Mouse (Mus musculus) C2C12 (cell line): ENCODE data around the gene C1rb.

Experiments
- CTCF ChIP-seq: IDR thresholded peaks from one replicate; pipeline ENCODE4 v1.5.1; 2011; ENCODE audit not compliant: control insufficient read depth, insufficient read depth, insufficient read length
- MAX ChIP-seq: IDR thresholded peaks from one replicate; pipeline ENCODE4 v1.6.1; 2011; ENCODE audit warnings: mild to moderate bottlenecking, control low read depth
- MYOD1 ChIP-seq: IDR thresholded peaks from one replicate; pipeline ENCODE4 v1.6.1; 2011; ENCODE audit warnings: low read depth; ENCODE audit not compliant: control insufficient read depth, insufficient read length

DNA sequence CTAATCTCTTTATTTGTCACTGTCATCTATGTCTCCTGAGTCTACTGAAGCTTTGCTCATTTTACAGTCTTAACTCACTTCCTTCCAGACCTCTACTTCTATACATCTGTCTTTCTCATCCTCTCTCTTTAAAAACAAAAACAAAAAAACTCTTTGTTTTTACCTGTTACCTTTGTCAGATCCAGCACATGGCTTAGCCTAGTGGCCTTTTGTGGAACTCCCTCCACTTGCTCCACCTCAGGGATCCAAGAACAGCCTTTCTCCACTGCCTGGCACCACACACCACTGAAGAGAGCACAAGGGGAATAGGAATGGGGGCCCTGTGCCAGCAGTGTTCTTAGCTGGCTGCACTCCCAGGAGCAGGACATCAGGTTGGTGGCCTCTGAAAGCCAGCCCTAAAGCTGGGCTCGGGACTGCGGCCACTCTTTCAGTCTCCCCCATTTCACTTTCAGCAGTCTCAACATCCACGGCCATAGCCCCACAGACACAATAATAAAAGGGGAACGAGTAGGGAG, 22.1 kb downstream of the C1rb start:
- TF ChIP-seq CTCF, result no peak
- TF ChIP-seq MYOD1, result no peak
- no peak for TF ChIP-seq MAX
